Mouse (Mus musculus) thymus, adult 2 months (tissue): ENCODE measurements around the gene Nelfcd. TPM values are rescaled to one million over a fixed set of nuclear protein-coding genes. Genes with fewer than 3 reads are reported as not detected.

ENCODE experiments used
- DNase-seq: peaks from one replicate; pipeline ENCODE4 v3.0.0; 2021
- H3K27ac ChIP-seq: fragments of 200-500 bp; 2 replicates; pipeline ENCODE4 v1.5.1; 2012; ENCODE audit warnings: low read length, control low read depth; ENCODE audit not compliant: control insufficient read depth, insufficient read depth
- H3K27me3 ChIP-seq: fragments of 200-500 bp; 2 replicates; pipeline ENCODE4 v1.6.1; 2012; ENCODE audit warnings: mild to moderate bottlenecking, low read length, moderate library complexity, mixed read lengths; ENCODE audit not compliant: control insufficient read depth, insufficient read depth
- H3K36me3 ChIP-seq: fragments of 200-500 bp; 2 replicates; pipeline ENCODE4 v1.6.1; 2012; ENCODE audit warnings: mild to moderate bottlenecking, low read length, moderate library complexity; ENCODE audit not compliant: control insufficient read depth, insufficient read depth
- H3K4me1 ChIP-seq: fragments of 200-500 bp; replicated peaks from 2 replicates; pipeline ENCODE4 v1.6.1; 2012; ENCODE audit warnings: low read length; ENCODE audit not compliant: control insufficient read depth, insufficient read depth
- H3K4me3 ChIP-seq: fragments of 200-500 bp; 2 replicates; pipeline ENCODE4 v1.5.1; 2012; ENCODE audit warnings: mild to moderate bottlenecking, low read length, control low read depth, moderate library complexity; ENCODE audit not compliant: control insufficient read depth, insufficient read depth
- CTCF ChIP-seq: fragments of 200-500 bp; IDR thresholded peaks from 2 replicates; pipeline ENCODE4 v1.5.1; 2012; ENCODE audit warnings: mild to moderate bottlenecking, control low read depth, low read length, moderate library complexity, borderline replicate concordance; ENCODE audit not compliant: control insufficient read depth, poor library complexity, insufficient read depth; ENCODE audit errors: extremely low read depth
- POLR2A ChIP-seq: fragments of 200-500 bp; IDR thresholded peaks from 2 replicates; pipeline ENCODE4 v1.6.1; 2012; ENCODE audit warnings: mild to moderate bottlenecking, low read length, control low read depth, moderate library complexity; ENCODE audit not compliant: control insufficient read depth, poor library complexity, insufficient read depth; ENCODE audit errors: extremely low read depth
- WGBS: fragments of 180-500 bp; shearing (Covaris S2); methylation state at CpG from one replicate; pipeline ENCODE4 v1.1.7; 2018; 5-methylcytosine and 5-hydroxymethylcytosine counted together
- polyA plus RNA-seq: library from polyadenylated mRNA; depleted of rRNA; stranded (reverse); fragments of >200 nt; gene quantifications from 2 replicates; pipeline ENCODE4 v1.2.3, GENCODE M21; 2012

Gene Nelfcd
- polyA plus RNA-seq, 1 experiment, result 99.3 TPM

- H3K4me1 ChIP-seq, result no peaks in the 10 kb centered on the region
- 58% methylated on average over 4 of the region's 4 CpGs for WGBS
- H3K4me3 ChIP-seq, result no peak within 1 kb of the TSS
- TF ChIP-seq CTCF (no peak), POLR2A (no peak)
- no peaks in the 10 kb centered on the region for H3K36me3 ChIP-seq
- H3K27ac ChIP-seq, result no peak within 1 kb of the TSS
- DNase-seq, result no peak
- no peaks in the 10 kb centered on the region for H3K27me3 ChIP-seq
Measured at GRCm38 (mm10) chr2:174450353-174450752, 34.7 kb downstream of the Nelfcd start, which contains the start of gene Tubb1. Gene Tubb1 (plus strand): TSS chr2:174450695.

GRCm38 (mm10) chr2:174453681-174454080, 38.1 kb downstream of the Nelfcd start:
- Histone ChIP-seq H3K4me3 (no peak overlapping the region), H3K36me3 (no peaks in the 10 kb centered on the region), H3K27ac (no peak overlapping the region), H3K27me3 (no peaks in the 10 kb centered on the region), H3K4me1 (no peaks in the 10 kb centered on the region)
- DNase-seq, result no peak
- no peak for TF ChIP-seq POLR2A
- no peak for TF ChIP-seq CTCF
- 75% methylated on average over 7 of the region's 7 CpGs for WGBS

GRCm38 (mm10) chr2:174459365-174459764, 43.8 kb downstream of the Nelfcd start:
- no peak for TF ChIP-seq CTCF
- no peak for TF ChIP-seq POLR2A
- H3K27me3 ChIP-seq, result no peaks in the 10 kb centered on the region
- no peak for DNase-seq
- H3K4me3 ChIP-seq, result no peak overlapping the region
- H3K27ac ChIP-seq, result no peak overlapping the region
- peaks cover 17% of the 10 kb centered on the region for H3K36me3 ChIP-seq
- peaks cover 5% of the 10 kb centered on the region for H3K4me1 ChIP-seq
- 90% methylated on average over 2 of the region's 2 CpGs for WGBS

- Histone ChIP-seq H3K4me1 (peaks cover 5% of the 10 kb centered on the region), H3K36me3 (peaks cover 26% of the 10 kb centered on the region), H3K27ac (no peak overlapping the region), H3K27me3 (no peaks in the 10 kb centered on the region), H3K4me3 (peak overlapping the region; percentile 84)
- no peak for DNase-seq
- 30% methylated on average over 10 of the region's 10 CpGs for WGBS
- TF ChIP-seq POLR2A, result no peak
Measured at GRCm38 (mm10) chr2:174463370-174463769, 47.8 kb downstream of the Nelfcd start.

GRCm38 (mm10) chr2:174463789-174464523, 48.4 kb downstream of the Nelfcd start, which contains the start of gene Atp5e:
Gene Atp5e (minus strand): TSS chr2:174464105.
- peaks cover 5% of the 10 kb centered on the region for H3K4me1 ChIP-seq
- H3K4me3 ChIP-seq, result peak within 1 kb of the TSS; percentile 84
- H3K27me3 ChIP-seq, result no peaks in the 10 kb centered on the region
- peak; percentile 95 for DNase-seq
- H3K36me3 ChIP-seq, result peaks cover 26% of the 10 kb centered on the region
- no peak within 1 kb of the TSS for H3K27ac ChIP-seq
- TF ChIP-seq CTCF (peak; percentile 36; the same call in 1 of the 2 replicates), POLR2A (0 out of 2 replicates have a peak, but pooled peaks have one; percentile 56)
- 2% methylated on average over 48 of the region's 48 CpGs for WGBS

GRCm38 (mm10) chr2:174470333-174470732, 54.7 kb downstream of the Nelfcd start:
- H3K4me3 ChIP-seq, result no peak overlapping the region
- H3K4me1 ChIP-seq, result peaks cover 17% of the 10 kb centered on the region
- H3K27me3 ChIP-seq, result no peaks in the 10 kb centered on the region
- DNase-seq, result no peak
- no peak overlapping the region for H3K27ac ChIP-seq
- TF ChIP-seq CTCF, result no peak
- no peak for TF ChIP-seq POLR2A
- WGBS, result 89% methylated on average over 4 of the region's 4 CpGs
- H3K36me3 ChIP-seq, result peaks cover 8% of the 10 kb centered on the region; the same call in 1 of the 2 replicates

- 0 out of 2 replicates have a peak, but pooled peaks cover 8% of the 10 kb centered on the region for H3K36me3 ChIP-seq
- no peaks in the 10 kb centered on the region for H3K27me3 ChIP-seq
- no peak overlapping the region for H3K4me3 ChIP-seq
- DNase-seq, result no peak
- H3K4me1 ChIP-seq, result peaks cover 17% of the 10 kb centered on the region
- no peak for TF ChIP-seq CTCF
- TF ChIP-seq POLR2A, result no peak
- WGBS, result 97% methylated on average over 7 of the region's 7 CpGs
- H3K27ac ChIP-seq, result no peak overlapping the region
Measured at GRCm38 (mm10) chr2:174470786-174471405, 55.3 kb downstream of the Nelfcd start.
